Mouse (Mus musculus): ENCODE measurements around the gene Gm20765. TPM values are rescaled to one million over a fixed set of nuclear protein-coding genes. Genes with fewer than 3 reads are reported as not detected.

The Gm20765 gene
- not detected for total RNA-seq (2023)

DNA sequence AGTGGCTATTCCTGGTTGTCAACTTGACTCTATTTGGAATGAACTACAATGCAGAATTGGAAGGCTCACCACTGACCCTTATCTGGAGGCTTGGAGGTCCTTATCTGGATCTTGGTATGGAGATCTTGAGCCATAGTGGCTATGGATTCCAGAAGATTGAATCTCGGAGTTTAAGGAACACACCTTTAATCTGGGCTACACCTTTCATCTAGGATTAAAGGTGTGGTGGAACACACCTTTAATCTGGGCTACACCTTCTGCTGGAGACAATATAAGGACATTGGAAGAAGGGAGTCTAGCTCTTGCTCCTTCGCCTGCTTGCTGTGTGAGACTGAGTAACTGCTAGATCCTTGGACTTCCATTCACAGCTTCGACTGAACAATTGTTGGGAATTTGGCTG lies at the start of gene Gm20765:
Gene Gm20765 (plus strand): TSS at position 301 of the 400 bp plus-strand sequence.

DNA sequence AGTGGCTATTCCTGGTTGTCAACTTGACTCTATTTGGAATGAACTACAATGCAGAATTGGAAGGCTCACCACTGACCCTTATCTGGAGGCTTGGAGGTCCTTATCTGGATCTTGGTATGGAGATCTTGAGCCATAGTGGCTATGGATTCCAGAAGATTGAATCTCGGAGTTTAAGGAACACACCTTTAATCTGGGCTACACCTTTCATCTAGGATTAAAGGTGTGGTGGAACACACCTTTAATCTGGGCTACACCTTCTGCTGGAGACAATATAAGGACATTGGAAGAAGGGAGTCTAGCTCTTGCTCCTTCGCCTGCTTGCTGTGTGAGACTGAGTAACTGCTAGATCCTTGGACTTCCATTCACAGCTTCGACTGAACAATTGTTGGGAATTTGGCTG lies 42.6 kb upstream of the Gm20765 start, which contains the start of gene Gm21293:
Gene Gm21293 (plus strand): TSS at position 301 of the 400 bp plus-strand sequence.

DNA sequence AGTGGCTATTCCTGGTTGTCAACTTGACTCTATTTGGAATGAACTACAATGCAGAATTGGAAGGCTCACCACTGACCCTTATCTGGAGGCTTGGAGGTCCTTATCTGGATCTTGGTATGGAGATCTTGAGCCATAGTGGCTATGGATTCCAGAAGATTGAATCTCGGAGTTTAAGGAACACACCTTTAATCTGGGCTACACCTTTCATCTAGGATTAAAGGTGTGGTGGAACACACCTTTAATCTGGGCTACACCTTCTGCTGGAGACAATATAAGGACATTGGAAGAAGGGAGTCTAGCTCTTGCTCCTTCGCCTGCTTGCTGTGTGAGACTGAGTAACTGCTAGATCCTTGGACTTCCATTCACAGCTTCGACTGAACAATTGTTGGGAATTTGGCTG lies 34.1 kb upstream of the Gm20765 start, which contains the start of gene Gm6763:
Gene Gm6763 (plus strand): TSS at position 301 of the 400 bp plus-strand sequence.

DNA sequence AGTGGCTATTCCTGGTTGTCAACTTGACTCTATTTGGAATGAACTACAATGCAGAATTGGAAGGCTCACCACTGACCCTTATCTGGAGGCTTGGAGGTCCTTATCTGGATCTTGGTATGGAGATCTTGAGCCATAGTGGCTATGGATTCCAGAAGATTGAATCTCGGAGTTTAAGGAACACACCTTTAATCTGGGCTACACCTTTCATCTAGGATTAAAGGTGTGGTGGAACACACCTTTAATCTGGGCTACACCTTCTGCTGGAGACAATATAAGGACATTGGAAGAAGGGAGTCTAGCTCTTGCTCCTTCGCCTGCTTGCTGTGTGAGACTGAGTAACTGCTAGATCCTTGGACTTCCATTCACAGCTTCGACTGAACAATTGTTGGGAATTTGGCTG lies 25.6 kb upstream of the Gm20765 start, which contains the start of gene Gm8764:
Gene Gm8764 (plus strand): TSS at position 301 of the 400 bp plus-strand sequence.

DNA sequence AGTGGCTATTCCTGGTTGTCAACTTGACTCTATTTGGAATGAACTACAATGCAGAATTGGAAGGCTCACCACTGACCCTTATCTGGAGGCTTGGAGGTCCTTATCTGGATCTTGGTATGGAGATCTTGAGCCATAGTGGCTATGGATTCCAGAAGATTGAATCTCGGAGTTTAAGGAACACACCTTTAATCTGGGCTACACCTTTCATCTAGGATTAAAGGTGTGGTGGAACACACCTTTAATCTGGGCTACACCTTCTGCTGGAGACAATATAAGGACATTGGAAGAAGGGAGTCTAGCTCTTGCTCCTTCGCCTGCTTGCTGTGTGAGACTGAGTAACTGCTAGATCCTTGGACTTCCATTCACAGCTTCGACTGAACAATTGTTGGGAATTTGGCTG lies 17.1 kb upstream of the Gm20765 start, which contains the start of gene Gm21304:
Gene Gm21304 (plus strand): TSS at position 301 of the 400 bp plus-strand sequence.

DNA sequence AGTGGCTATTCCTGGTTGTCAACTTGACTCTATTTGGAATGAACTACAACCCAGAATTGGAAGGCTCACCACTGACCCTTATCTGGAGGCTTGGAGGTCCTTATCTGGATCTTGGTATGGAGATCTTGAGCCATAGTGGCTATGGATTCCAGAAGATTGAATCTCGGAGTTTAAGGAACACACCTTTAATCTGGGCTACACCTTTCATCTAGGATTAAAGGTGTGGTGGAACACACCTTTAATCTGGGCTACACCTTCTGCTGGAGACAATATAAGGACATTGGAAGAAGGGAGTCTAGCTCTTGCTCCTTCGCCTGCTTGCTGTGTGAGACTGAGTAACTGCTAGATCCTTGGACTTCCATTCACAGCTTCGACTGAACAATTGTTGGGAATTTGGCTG lies 8.6 kb upstream of the Gm20765 start, which contains the start of gene Gm21312:
Gene Gm21312 (plus strand): TSS at position 301 of the 400 bp plus-strand sequence.

DNA sequence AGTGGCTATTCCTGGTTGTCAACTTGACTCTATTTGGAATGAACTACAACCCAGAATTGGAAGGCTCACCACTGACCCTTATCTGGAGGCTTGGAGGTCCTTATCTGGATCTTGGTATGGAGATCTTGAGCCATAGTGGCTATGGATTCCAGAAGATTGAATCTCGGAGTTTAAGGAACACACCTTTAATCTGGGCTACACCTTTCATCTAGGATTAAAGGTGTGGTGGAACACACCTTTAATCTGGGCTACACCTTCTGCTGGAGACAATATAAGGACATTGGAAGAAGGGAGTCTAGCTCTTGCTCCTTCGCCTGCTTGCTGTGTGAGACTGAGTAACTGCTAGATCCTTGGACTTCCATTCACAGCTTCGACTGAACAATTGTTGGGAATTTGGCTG lies 8.4 kb downstream of the Gm20765 start, which contains the start of gene Gm4340:
Gene Gm4340 (plus strand): TSS at position 301 of the 400 bp plus-strand sequence.

Other genes starting within 250 kb of the Gm20765 start
- gene Gm21293, start 42.5 kb upstream of the Gm20765 start, total RNA-seq (2023), result not detected
- not detected for gene Gm6763, start 34.0 kb upstream of the Gm20765 start, total RNA-seq (2023)
- not detected for gene Gm8764, start 25.5 kb upstream of the Gm20765 start, total RNA-seq (2023)
- gene Gm21304, start 17.0 kb upstream of the Gm20765 start, total RNA-seq (2023), result not detected
- not detected for gene Gm21312, start 8.5 kb upstream of the Gm20765 start, total RNA-seq (2023)
- gene Gm4340, start 8.5 kb downstream of the Gm20765 start, total RNA-seq (2023), result not detected

Data from neutrophil, adult 83 days (primary cell).